Mouse (Mus musculus): ENCODE data around the gene Gm20388. TPM values are rescaled to one million over a fixed set of nuclear protein-coding genes. Genes with fewer than 3 reads are reported as not detected.

Gm20388 gene
- polyA plus RNA-seq, 1 experiment from 2014 or later = not detected

DNA sequence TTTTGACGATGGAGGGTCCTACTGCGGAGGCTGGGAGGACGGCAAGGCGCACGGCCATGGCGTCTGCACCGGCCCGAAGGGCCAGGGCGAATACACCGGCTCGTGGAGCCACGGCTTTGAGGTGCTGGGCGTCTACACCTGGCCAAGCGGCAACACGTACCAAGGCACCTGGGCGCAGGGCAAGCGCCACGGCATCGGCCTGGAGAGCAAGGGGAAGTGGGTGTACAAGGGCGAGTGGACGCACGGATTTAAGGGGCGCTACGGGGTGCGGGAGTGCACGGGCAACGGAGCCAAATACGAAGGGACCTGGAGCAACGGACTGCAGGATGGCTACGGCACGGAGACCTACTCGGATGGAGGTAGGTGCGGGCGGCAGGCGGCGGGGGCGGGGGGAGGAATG is 1820.0 kb downstream of the Gm20388 start:
- H3K27me3 ChIP-seq (ENCODE audit: control insufficient read depth, insufficient read depth, low read length) = peaks cover 55% of the 10 kb centered on the region
- H3K4me3 ChIP-seq (ENCODE audit: low read depth, low read length) = peak overlapping the region; percentile 43
- ATAC-seq (ENCODE audit: insufficient number of reproducible peaks, low FRiP score, low TSS enrichment, low read depth) (no peak), DNase-seq (ENCODE audit: low spot score) (peak; percentile 33)
- WGBS = under 1% methylated on average over 37 of the region's 37 CpGs
- H3K9ac ChIP-seq (ENCODE audit: low read length) = 0 out of 2 replicates have a peak overlapping the region, but pooled peaks have one; percentile 12
- H3K4me1 ChIP-seq (ENCODE audit: control insufficient read depth, insufficient read depth, low read length) = peaks cover 8% of the 10 kb centered on the region; the same call in 1 of the 2 replicates
- H3K4me2 ChIP-seq (ENCODE audit: low read depth, severe bottlenecking) = peak overlapping the region; percentile 97
- H3K9me3 ChIP-seq (ENCODE audit: control insufficient read depth, low read length) = no peaks in the 10 kb centered on the region
- H3K27ac ChIP-seq (replicated peaks; ENCODE audit: low read depth, low read length) = no peak overlapping the region
- no peaks in the 10 kb centered on the region for H3K36me3 ChIP-seq (ENCODE audit: control insufficient read depth, insufficient read depth, low read length)

DNA sequence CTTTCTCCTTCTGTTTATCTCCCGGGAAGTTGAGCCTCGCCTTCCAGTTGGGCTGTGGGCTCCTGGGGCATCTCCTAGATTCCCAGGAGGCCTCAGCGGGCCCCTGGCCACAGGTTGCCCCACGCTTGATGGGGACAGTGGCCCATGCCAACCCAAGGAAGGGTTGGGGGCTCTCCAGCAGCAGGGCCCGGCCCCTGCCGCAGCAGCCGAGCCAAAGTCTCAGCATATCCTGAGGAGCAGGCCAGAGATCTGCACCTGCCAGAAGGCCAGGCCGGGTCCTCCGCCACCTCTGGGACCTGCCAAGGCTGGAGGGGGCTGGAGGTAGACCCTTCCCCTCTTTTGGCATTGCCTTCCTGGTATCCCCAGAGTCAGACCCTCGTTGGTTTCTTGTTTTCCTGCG is 1820.4 kb downstream of the Gm20388 start:
- H3K27me3 ChIP-seq (ENCODE audit: control insufficient read depth, insufficient read depth, low read length) = peaks cover 55% of the 10 kb centered on the region
- no peak overlapping the region for H3K9ac ChIP-seq (ENCODE audit: low read length)
- H3K36me3 ChIP-seq (ENCODE audit: control insufficient read depth, insufficient read depth, low read length) = no peaks in the 10 kb centered on the region
- peaks cover 8% of the 10 kb centered on the region; the same call in 1 of the 2 replicates for H3K4me1 ChIP-seq (ENCODE audit: control insufficient read depth, insufficient read depth, low read length)
- 3% methylated on average over 11 of the region's 11 CpGs for WGBS
- peak overlapping the region; percentile 43 for H3K4me3 ChIP-seq (ENCODE audit: low read depth, low read length)
- peak overlapping the region; percentile 97 for H3K4me2 ChIP-seq (ENCODE audit: low read depth, severe bottlenecking)
- no peak overlapping the region for H3K27ac ChIP-seq (replicated peaks; ENCODE audit: low read depth, low read length)
- no peaks in the 10 kb centered on the region for H3K9me3 ChIP-seq (ENCODE audit: control insufficient read depth, low read length)
- DNase-seq (ENCODE audit: low spot score) (no peak), ATAC-seq (ENCODE audit: insufficient number of reproducible peaks, low FRiP score, low TSS enrichment, low read depth) (no peak)

GRCm38 (mm10) chr8:121731471-121732333 is 1821.1 kb downstream of the Gm20388 start:
- Histone ChIP-seq H3K4me2 (ENCODE audit: low read depth, severe bottlenecking) (no peak overlapping the region), H3K27me3 (ENCODE audit: control insufficient read depth, insufficient read depth, low read length) (peaks cover 55% of the 10 kb centered on the region), H3K9me3 (ENCODE audit: control insufficient read depth, low read length) (no peaks in the 10 kb centered on the region), H3K36me3 (ENCODE audit: control insufficient read depth, insufficient read depth, low read length) (no peaks in the 10 kb centered on the region), H3K4me1 (ENCODE audit: control insufficient read depth, insufficient read depth, low read length) (peaks cover 8% of the 10 kb centered on the region; the same call in 1 of the 2 replicates), H3K9ac (ENCODE audit: low read length) (no peak overlapping the region), H3K27ac (replicated peaks; ENCODE audit: low read depth, low read length) (no peak overlapping the region), H3K4me3 (ENCODE audit: low read depth, low read length) (no peak overlapping the region)
- DNase-seq (ENCODE audit: low spot score) (peak; percentile 42), ATAC-seq (ENCODE audit: insufficient number of reproducible peaks, low FRiP score, low TSS enrichment, low read depth) (no peak)
- WGBS = 8% methylated on average over 26 of the region's 26 CpGs

GRCm38 (mm10) chr8:121732334-121732665 is 1821.7 kb downstream of the Gm20388 start:
- 63% methylated on average over 4 of the region's 4 CpGs for WGBS
- H3K4me1 ChIP-seq (ENCODE audit: control insufficient read depth, insufficient read depth, low read length) = peaks cover 8% of the 10 kb centered on the region; the same call in 1 of the 2 replicates

DNA sequence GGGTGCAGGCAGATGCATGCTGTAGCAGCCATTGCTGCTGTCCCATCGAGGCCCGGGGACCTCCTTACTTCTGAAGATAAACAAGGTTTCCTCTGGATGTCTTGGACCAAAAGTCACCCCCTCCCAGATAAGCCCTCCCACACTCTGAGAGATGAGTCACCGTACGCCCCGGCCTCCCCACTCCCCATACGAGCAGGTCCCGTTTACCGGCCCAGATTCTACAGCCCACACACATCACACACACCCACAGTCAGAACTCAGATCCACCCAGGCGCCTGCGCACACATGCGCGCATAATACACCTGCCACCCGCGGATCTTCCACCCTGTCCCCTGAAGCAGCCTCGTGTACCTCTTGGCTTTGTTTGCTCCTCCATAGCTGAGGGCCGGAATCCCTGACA is 1823.6 kb downstream of the Gm20388 start:
- Histone ChIP-seq H3K36me3 (ENCODE audit: control insufficient read depth, insufficient read depth, low read length) (no peaks in the 10 kb centered on the region), H3K4me2 (ENCODE audit: low read depth, severe bottlenecking) (no peak overlapping the region), H3K9ac (ENCODE audit: low read length) (no peak overlapping the region), H3K27ac (replicated peaks; ENCODE audit: low read depth, low read length) (no peak overlapping the region), H3K27me3 (ENCODE audit: control insufficient read depth, insufficient read depth, low read length) (peaks cover 40% of the 10 kb centered on the region), H3K4me1 (ENCODE audit: control insufficient read depth, insufficient read depth, low read length) (peaks cover 8% of the 10 kb centered on the region; the same call in 1 of the 2 replicates), H3K4me3 (ENCODE audit: low read depth, low read length) (no peak overlapping the region), H3K9me3 (ENCODE audit: control insufficient read depth, low read length) (no peaks in the 10 kb centered on the region)
- WGBS = 92% methylated on average over 16 of the region's 16 CpGs
- ATAC-seq (ENCODE audit: insufficient number of reproducible peaks, low FRiP score, low TSS enrichment, low read depth) (no peak), DNase-seq (ENCODE audit: low spot score) (no peak)

More at GRCm38 (mm10) chr8:121732334-121732665, 1821.7 kb downstream of the Gm20388 start:
- H3K9ac ChIP-seq (ENCODE audit: low read length) = no peak overlapping the region
- H3K4me2 ChIP-seq (ENCODE audit: low read depth, severe bottlenecking) = no peak overlapping the region
- no peaks in the 10 kb centered on the region for H3K36me3 ChIP-seq (ENCODE audit: control insufficient read depth, insufficient read depth, low read length)
- no peak overlapping the region for H3K27ac ChIP-seq (replicated peaks; ENCODE audit: low read depth, low read length)
- no peak overlapping the region for H3K4me3 ChIP-seq (ENCODE audit: low read depth, low read length)
- no peak for ATAC-seq (ENCODE audit: insufficient number of reproducible peaks, low FRiP score, low TSS enrichment, low read depth)
- no peaks in the 10 kb centered on the region for H3K9me3 ChIP-seq (ENCODE audit: control insufficient read depth, low read length)
- no peak for DNase-seq (ENCODE audit: low spot score)
- H3K27me3 ChIP-seq (ENCODE audit: control insufficient read depth, insufficient read depth, low read length) = peaks cover 55% of the 10 kb centered on the region

DNA sequence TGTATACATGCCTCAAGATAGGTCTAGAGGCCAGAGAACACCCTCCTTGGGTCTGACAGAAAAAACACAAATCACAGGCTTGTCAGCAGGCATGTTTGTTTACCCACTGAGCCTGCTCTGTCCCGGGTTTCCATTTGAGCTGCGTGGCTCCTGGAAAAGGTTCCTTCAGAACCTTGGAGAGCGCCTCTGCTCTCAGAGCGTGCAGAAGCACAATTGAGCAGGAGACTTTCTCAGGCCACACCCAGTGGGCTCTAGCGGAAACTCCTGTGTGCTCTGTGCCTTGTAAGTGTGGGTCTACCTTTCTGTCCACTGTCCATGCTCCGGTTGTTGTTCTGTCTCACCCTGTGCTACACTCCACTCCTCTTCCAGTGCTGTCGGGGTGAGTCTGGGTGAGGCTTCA is 1825.6 kb downstream of the Gm20388 start:
- Histone ChIP-seq H3K27ac (replicated peaks; ENCODE audit: low read depth, low read length) (no peak overlapping the region), H3K27me3 (ENCODE audit: control insufficient read depth, insufficient read depth, low read length) (peaks cover 24% of the 10 kb centered on the region), H3K9ac (ENCODE audit: low read length) (no peak overlapping the region), H3K9me3 (ENCODE audit: control insufficient read depth, low read length) (no peaks in the 10 kb centered on the region), H3K4me2 (ENCODE audit: low read depth, severe bottlenecking) (no peak overlapping the region), H3K4me3 (ENCODE audit: low read depth, low read length) (no peak overlapping the region), H3K36me3 (ENCODE audit: control insufficient read depth, insufficient read depth, low read length) (no peaks in the 10 kb centered on the region), H3K4me1 (ENCODE audit: control insufficient read depth, insufficient read depth, low read length) (no peaks in the 10 kb centered on the region)
- no peak for ATAC-seq (ENCODE audit: insufficient number of reproducible peaks, low FRiP score, low TSS enrichment, low read depth)
- 15% methylated on average over 7 of the region's 7 CpGs for WGBS
- peak; percentile 86 for DNase-seq (ENCODE audit: low spot score)

GRCm38 (mm10) chr8:121740721-121741120 is 1830.1 kb downstream of the Gm20388 start:
- Histone ChIP-seq H3K9ac (ENCODE audit: low read length) (no peak overlapping the region), H3K4me3 (ENCODE audit: low read depth, low read length) (no peak overlapping the region), H3K4me1 (ENCODE audit: control insufficient read depth, insufficient read depth, low read length) (no peaks in the 10 kb centered on the region), H3K4me2 (ENCODE audit: low read depth, severe bottlenecking) (no peak overlapping the region), H3K36me3 (ENCODE audit: control insufficient read depth, insufficient read depth, low read length) (no peaks in the 10 kb centered on the region), H3K27me3 (ENCODE audit: control insufficient read depth, insufficient read depth, low read length) (no peaks in the 10 kb centered on the region), H3K27ac (replicated peaks; ENCODE audit: low read depth, low read length) (no peak overlapping the region), H3K9me3 (ENCODE audit: control insufficient read depth, low read length) (no peaks in the 10 kb centered on the region)
- WGBS = 86% methylated on average over 10 of the region's 10 CpGs
- ATAC-seq (ENCODE audit: insufficient number of reproducible peaks, low FRiP score, low TSS enrichment, low read depth) (no peak), DNase-seq (ENCODE audit: low spot score) (no peak)

- Histone ChIP-seq H3K27ac (replicated peaks; ENCODE audit: low read depth, low read length) (no peak overlapping the region), H3K36me3 (ENCODE audit: control insufficient read depth, insufficient read depth, low read length) (no peaks in the 10 kb centered on the region), H3K9ac (ENCODE audit: low read length) (no peak overlapping the region), H3K4me1 (ENCODE audit: control insufficient read depth, insufficient read depth, low read length) (no peaks in the 10 kb centered on the region), H3K4me2 (ENCODE audit: low read depth, severe bottlenecking) (no peak overlapping the region), H3K27me3 (ENCODE audit: control insufficient read depth, insufficient read depth, low read length) (0 out of 2 replicates have a peak, but pooled peaks cover 5% of the 10 kb centered on the region), H3K9me3 (ENCODE audit: control insufficient read depth, low read length) (no peaks in the 10 kb centered on the region), H3K4me3 (ENCODE audit: low read depth, low read length) (no peak overlapping the region)
- ATAC-seq (ENCODE audit: insufficient number of reproducible peaks, low FRiP score, low TSS enrichment, low read depth) (no peak), DNase-seq (ENCODE audit: low spot score) (no peak)
- 78% methylated on average over 9 of the region's 9 CpGs for WGBS
Observed at GRCm38 (mm10) chr8:121749501-121749900, 1838.9 kb downstream of the Gm20388 start.
